Mouse (Mus musculus) skeletal muscle tissue, adult 2 months (tissue): ENCODE results near the gene Zbtb44.

Experiments used
- DNase-seq: peaks from one replicate; pipeline ENCODE4 v3.0.0-alpha.2; 2012; ENCODE audit warnings: low read depth, low spot score

Zbtb44 gene

DNA sequence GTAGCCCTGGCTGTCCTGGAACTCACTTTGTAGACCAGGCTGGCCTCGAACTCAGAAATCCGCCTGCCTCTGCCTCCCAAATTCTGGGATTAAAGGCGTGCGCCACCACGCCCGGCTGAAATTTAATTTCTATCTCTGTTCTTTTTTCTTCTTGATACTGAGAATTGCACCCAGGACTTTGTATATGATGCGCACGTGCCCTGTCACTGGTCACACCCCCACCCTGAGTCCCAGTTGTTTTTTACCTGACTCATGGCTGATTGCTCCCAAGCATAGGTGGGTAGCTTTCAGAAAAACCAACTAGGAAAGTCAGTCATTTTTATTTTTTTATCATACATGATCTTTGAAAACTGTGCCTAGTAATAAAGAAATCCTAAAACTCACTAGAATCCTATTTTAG lies 40.3 kb downstream of the Zbtb44 start:
- no peak for DNase-seq

DNA sequence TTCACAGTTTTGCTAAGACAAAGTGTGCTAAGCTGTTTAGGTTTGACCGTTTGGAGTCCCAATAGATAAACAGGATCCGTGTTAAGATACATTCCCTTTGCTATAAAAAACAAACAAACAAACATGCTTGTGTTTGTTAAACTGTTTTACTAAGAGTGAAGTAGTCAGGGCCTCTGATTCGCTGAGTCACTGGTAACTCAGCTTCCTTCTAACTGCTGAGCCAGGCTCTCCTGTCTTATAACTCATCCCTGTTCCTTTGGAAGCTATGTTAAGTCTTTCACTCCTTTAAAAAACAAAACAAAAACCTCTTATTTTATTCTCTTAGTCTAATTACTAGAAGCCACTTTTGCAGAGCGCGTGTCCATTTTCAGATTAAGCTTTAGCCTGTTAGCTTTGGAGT lies 41.8 kb downstream of the Zbtb44 start:
- DNase-seq = no peak

DNA sequence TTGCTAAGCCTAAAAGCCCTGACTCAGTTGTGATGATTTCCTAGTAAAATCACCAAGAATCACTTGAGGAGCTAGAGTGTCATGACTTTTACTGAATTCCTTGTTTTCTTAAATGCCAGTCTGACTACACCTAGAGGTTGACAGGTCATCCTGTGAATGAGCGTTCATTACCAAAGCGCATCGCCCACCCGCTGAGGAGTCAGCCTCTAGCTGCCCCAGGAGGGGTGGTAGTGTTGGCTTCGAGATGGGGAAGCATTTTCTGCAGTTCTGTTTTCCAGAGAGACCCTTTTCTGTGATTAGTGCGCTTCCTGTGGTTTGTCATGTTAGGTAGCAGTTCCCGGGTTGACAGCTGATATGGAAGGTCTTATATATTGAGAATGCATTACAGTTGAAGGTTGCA lies 43.4 kb downstream of the Zbtb44 start:
- DNase-seq = no peak

DNA sequence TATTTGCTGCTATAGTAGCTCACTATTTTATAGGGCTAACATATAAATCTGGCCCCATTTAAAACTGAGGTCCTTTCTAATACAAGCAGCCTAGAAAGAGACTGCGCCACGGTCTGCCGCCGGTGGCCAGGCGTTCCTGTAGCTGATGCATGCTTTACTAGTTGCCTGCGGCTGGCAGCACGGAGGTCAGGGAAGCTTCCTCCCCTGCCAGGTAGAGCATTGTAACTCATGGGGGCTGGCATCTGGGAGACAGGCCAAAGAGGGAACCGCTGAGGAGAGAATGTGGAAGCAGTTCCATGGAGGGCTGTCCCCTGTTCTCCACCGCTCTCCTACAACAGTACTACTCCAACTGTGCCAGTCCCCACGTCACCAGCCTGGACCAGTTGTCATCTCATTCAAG lies 44.4 kb downstream of the Zbtb44 start:
- DNase-seq = no peak

DNA sequence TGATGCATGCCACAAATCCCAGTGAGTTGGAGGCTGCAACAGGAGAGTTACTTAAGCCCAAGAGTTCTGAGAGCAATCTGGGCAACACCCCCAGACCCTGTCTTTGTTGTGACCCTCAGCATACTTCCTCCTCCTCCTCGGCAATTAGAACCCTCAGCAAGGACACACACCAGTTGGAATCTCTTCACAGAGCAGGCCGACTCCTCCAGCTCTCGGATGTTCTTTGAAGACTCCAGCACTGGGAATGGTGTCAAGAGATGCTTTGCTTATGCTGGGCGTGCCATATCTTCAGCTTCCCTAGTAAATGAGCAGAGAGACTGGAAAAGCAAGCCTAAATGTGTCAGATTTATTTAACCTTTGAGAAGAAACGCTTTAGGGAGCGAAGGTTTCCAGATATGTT lies 50.3 kb downstream of the Zbtb44 start:
- DNase-seq = no peak

DNA sequence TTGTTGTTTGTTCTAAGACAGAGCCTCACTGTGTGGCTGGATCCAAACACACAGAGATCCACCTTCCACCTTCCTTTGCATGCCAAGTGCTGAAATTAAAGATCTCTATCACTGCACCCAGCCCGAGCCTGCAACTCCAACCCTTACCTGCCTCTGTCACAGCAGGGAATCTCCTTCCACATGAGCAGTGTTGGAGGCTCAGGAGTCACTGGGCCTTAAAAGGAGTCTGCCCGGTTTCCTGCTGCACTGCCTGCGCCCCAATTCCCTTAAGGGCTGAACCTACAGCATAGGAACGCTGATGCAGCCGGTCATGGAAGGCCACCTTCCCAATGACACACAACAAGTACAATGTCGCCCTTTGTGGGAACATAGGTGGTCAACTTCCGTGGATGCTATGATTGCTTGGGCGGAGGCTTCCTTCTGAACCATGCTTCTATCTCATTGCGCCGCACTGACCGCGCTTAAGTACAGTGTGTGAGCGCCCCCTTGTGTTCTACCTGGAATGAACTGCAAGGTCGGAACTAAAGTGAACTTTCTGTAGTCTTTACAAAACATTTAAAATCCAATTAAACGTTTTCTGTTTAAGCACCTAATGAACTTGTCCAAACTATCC lies 51.7 kb downstream of the Zbtb44 start:
- DNase-seq = peak; percentile 52

DNA sequence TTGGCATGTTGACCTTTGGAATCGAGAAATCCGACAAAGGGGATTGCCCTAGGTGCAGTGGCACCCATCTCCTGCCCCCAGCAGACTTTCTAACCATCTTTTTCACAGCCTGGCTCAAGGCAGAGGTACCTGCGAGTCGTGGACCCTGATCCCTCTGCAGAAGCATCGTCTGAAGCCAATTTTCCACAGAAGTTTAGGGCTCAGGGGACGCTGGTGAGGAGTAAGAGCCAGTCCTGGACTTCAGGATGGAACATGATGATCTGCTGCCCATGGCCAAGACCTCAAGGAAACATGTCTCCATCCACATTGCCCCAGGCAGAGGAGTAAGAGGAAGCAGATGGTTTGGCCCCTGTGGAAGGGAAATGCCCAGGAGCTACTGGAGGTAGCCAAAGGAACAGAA lies 52.3 kb downstream of the Zbtb44 start:
- DNase-seq = no peak

DNA sequence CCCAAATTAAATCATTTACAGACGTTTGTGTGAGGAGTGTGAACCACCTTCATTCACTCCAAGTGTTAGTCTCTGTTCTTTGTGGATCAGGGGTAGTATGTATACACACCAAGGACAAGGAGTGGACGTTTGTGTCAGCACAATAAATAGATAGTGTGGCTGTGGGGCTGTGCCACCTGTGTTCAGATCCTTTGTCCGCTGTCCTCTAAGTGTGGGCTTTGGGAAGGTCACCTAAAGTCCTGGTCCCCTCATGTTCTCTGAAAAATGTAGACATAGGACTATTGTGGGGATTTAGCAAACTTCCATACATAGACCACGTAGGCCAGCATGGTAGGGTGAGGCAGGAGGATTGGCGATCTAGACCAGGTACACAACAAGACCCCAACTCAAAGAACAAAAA lies 55.1 kb downstream of the Zbtb44 start:
- no peak for DNase-seq

DNA sequence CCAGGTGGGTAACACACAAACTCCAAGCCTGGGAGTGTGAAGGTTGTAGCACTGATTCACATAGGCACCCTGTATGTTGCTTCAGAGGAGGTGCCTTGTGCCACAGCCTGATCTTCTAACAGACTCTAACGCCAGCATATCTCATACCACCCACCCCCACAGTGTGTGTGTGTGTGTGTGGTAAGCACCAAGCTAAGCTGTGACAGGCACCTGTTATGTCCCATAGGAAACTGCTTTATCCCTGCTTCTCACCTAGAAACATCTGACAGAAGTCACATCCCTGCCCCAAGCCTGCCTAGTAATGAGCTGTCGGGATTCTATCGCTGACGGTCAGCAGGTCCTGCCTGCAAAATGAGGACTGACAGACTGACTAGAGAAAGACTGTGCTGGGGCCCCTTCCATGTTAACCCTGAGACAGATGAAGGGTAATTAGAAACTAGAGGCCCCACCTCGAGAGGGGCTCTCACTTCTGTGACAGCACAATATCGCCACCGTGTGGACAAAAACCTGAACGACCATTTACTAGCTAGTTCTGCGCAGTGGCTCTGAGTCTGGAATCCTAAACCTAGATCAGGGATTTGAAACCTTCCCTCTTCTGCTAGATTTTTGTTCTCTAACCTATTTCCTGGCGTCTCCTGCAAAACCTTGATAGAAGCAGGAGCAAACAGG lies 55.8 kb downstream of the Zbtb44 start:
- peak; percentile 18 for DNase-seq

DNA sequence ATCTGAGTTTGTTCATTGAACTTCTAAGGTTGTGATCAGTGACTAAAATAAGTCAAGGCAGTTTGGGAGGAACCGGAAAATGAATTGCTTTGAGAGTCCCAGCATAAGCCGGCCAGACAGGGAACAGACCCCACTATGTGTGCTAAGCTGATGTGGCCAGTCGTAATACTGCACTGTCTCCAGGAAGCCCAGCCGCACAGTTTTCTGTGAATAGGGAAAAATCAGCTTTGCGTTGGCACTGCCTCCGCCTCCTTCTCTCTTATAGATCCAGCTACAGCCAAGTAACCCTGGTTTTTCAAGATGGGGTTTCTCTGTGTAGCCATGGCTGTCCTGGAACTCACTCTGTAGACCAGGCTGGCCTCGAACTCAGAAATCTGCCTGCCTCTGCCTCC lies 56.3 kb downstream of the Zbtb44 start:
- DNase-seq = no peak

DNA sequence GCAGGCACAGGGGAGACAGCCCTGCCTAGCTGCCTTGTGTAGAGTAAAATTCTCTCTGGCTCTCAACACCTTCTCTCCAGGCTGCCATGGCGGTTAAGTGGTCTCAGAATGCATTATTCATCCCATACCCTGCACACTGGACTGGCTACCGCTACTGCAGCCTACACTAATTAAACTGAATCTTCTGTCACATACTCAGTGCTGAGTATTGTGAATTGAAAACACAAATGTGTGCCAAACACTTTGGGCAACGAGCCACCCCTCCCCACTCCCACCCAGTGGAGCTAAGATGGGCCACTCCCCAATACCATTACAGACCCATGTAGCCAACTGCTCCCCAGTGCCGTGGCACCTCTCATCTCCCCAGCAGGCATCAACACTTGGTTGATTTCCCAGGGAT lies 57.0 kb downstream of the Zbtb44 start:
- DNase-seq = no peak

DNA sequence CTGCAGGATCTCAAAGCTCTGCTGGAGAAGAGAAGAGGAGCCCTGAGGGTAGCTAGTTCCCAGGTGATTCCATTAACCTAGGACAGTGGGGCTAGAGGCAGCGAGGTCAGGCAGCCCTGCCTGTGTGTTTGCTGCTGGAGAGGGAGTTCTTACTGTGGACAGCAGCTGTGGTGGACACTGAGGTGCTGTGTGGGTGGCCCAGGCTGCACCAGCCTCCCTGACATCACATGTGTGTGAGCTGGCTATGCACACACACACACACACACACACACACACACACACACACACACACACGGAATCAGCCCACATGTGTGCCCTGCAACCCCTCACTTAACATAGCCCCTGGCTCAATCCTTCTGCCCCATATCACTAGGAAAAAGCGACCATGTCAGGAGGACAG lies 57.7 kb downstream of the Zbtb44 start:
- DNase-seq = no peak

DNA sequence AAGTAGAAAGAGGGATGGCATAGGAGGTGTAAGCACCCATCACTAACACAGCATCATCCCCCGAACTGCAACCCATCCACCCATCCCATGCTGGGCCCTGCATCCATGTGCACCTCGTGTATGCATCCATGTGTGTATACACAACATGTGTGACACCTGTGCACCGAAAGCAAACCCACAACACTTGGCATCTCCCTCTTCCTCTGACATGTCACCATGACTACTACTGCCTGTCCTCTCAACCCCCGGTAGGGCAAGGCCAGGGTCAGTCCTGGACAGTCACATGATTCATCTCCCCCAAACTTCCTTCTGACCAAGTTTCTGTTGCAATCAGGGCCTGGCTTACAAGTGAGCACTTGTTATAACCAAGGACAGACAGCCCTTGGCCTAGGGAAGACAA lies 58.4 kb downstream of the Zbtb44 start:
- no peak for DNase-seq

DNA sequence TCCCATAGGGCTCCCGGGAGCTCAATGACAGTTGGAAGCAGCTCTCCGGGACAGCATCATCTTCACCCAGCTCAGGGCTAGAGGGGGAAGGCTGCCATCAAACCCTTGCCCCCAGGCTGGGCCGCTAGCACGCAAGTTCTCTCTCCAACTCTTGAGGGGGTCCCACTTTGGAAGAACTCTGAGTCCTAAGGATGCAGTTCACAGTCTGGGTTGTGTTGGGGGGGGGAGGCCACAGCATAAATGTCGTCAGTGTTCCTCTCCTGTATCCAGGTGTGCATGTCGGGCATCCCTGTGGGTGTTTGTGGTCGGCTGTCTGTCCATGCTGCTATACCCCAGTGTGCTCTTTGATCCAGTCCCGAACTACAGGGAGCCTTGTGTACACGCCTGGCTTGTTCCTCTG lies 59.1 kb downstream of the Zbtb44 start:
- DNase-seq = no peak

DNA sequence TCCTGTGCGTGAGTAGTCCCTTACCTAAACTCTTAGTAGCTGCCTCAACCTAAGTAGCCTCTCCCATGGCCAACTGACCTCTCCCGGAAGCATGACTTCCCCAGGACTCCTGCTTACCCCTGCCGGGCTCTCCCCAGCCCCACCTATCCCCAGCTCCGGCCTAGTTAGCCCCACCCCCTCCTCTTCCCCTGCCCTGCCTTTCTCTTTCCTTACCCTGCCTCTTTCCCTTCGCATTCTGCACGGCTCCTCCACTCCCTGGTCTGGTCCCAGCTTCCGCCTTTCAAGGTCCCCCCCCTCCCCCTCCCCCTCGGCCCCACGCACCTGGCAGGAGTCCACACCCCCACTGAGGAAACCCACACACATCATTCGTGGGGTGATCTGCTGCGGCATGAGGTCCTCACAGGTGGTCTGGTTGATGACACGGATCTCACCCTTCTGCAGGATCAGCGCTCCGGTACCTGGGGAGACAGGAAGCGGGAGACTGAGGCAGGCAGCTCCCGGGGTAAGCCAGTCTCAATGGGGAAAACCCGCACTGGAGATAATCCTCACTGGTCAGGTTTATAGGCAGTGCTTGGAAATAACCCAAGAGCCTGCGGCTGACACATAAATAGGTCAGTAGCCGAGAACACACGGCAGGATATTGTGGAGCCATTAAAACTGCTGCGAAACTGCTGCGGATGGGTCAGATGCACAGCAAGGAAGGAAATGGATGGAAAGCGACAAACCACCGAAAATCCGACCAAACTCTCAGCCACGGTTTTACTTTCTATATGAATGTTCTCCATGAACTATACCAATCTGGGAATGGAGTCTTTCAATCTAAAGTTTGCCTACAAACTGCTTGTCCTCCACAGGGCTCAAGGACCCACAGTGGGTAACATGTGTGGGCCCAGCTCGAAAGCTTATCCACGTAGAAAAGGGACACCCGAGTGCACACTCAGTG lies 59.9 kb downstream of the Zbtb44 start:
- no peak for DNase-seq

DNA sequence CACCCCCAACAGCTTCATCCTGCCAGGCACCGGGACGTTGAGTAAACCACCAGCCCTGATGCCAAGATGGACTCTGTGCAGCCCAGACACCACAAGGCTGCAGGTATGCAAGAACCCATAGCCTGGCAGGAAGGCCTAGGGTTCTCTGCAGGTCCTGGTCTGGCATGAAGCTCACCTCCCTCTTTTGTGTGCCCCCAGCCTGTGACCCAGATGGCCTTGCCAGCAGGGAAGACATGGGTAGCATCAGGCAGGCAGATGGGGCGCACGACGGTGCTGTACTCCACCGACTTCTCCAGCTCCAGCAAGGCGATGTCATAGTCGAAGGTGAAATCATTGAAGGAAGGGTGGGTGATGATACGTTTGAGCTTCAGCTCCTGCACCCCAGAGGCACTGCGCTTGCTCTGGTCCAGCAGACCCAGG lies 60.7 kb downstream of the Zbtb44 start:
- DNase-seq = no peak

DNA sequence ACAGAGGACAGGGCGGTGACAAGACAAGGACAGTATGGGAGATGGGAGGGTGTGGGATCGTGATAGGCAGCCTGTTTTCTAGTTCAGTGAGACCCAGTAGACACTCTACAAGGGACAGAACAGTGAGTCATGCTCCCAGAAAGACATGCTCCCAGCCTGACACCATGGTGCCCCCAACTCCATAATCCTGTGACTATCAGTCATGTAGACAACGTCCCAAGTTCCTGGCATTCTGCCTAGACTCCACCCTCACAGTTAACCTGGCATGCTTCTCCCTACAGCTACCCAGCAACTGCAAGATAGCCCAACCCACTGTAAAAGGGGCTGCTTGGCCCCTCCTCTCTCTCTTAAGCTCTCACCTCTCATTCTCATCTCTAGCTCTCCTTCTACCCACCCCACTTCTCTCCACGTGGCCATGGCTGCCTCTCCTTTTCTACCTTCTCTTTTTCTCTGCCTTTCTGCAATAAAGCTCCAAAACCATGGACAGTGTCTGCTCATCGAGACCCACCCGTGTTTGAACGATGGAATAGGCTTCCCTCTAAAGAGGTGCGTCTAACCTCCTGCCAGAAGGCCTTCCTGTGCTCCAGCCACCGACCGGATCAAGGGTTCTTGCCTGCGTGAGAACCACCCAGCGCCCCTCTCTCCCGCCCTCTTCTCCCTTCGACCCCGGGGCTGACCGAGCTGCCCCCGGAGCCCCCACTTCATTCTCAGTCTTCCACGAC lies 61.8 kb downstream of the Zbtb44 start:
- no peak for DNase-seq

DNA sequence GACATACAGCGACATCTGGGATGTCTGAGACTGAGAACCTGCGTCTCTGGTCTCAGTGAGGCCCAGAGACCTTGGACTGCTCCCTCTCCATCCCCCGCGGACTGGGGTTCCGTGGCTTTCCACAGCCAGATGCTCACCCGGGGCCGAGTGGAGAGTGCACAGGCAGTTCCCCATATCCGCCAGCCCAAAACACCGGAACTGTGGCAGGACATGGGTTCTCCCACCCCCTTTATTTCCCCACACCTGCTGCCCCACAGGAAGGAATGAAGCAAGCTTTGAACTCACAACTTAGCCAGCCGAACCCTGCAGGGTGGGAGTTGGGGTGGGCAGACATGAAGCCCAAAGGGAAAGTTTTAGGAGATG lies 62.4 kb downstream of the Zbtb44 start:
- no peak for DNase-seq

DNA sequence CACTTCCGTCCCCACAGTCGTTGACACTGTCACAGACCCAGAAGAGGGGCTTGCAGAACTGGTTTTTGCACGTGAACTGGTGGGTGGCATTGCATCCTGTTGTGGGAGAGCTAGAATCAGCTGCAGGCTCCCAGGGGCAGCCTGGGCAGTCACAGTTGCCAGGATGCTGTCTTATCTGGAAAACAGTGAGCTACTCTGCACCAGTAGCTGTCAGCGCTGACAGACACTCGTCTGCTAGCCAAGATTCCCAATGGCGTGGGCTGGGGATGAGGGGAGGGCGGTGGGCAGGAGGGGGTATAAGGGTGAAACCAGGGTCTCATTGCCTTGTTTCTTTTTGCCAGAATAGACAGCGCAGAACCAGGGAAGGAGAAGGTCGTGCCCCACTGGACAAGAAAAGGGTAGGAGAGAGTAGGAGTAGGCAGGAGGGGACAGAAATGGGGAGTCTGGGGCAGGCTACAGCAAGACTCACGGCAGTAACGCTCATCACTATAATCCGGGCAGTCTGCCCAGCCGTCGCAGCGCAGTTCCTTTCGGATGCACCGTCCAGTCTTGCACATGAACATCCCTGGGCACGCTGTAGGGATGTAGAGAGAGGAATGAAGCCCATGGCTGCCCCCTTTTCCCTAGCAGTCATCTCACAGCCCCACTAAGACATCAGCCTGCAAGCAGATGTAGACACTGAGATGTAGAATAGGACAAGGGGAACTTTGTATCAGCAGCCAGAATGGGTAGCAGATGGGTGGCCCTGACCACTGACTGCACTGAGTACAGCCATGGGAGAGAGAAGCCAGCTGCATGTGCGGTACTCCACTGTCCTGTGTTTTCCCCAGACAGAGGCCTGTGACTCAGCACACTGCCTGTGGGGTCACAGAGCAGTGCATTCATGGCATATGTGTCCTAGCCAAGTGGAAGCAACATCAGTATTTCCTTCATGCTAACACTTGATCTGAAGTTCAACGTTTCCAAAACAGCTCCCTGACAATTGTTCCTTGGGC lies 66.9 kb downstream of the Zbtb44 start:
- no peak for DNase-seq

DNA sequence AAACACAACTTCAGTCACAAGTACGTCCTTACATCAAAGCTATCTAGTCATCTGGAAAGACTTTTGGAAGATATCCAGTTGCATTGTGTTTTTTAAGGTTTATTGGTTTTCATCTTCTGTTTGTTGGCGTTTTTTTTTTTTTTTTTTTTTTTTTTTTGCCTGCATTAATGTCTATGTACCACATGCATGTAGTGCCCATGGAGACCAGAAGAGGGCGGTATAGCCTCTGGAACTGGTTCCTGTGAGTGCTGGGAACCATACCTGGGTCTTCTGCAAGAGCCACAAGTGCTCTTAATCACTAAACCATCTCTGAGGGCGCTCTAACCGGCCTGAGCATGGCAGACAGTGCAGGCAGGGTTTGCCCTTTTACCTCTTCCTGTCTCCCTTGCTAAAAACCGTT lies 67.7 kb downstream of the Zbtb44 start:
- DNase-seq = no peak

DNA sequence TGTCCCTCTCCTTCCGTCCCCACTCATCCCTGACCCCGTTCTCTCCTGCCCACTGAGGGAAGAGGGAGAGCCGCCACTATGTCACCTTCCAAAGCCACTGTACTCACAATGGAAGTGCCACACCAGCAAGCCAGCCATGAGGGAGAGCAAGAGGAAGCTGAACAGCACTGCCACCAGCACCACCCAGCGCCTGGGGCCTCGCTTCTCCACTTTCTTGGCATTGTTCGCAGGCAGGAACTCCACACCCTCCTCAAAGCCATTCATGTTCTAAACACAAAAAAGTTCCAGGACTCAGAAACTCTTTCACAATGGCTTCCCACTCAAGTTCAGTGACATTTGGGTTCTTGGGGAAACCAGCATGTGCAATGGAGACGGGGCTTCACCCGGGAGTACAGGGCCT lies 78.0 kb downstream of the Zbtb44 start:
- no peak for DNase-seq
